Mouse (Mus musculus): ENCODE results near the gene Il1rapl2.
"Not testable (repeated sequence)": the region's sequence is repeated elsewhere in the genome, so short reads cannot be mapped to it uniquely, and the experiment has no call there.

The Il1rapl2 gene

GRCm38 (mm10) chrX:138170146-138170545, 599.7 kb downstream of the Il1rapl2 start:
- in situ Hi-C loops (cut with MboI, MseI), result no loop called here

DNA sequence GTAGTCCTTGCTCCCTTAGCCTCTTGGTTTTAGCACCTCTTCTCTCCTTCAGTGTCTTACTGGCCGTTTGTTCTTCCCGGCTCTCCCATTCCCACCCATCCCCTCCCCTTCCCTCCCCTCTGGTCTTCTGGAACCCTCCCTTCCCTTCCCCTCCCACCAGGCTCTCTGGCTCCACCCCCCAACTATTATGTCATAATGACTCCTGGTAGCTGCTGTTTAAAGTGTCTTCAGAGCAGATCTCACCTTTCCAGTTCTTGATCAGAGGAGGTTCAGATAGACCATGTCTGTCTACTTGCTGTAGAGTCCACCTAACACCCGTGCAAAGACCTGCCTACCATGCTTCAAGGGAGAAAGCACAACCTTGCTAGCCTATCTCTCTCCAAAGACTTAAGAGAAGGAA, 639.1 kb downstream of the Il1rapl2 start, which contains the start of gene Tex13a:
Tex13a (minus strand) TSS at position 101 of the 400 bp plus-strand sequence.
- in situ Hi-C loops (cut with MboI, MseI), result no loop called here

DNA sequence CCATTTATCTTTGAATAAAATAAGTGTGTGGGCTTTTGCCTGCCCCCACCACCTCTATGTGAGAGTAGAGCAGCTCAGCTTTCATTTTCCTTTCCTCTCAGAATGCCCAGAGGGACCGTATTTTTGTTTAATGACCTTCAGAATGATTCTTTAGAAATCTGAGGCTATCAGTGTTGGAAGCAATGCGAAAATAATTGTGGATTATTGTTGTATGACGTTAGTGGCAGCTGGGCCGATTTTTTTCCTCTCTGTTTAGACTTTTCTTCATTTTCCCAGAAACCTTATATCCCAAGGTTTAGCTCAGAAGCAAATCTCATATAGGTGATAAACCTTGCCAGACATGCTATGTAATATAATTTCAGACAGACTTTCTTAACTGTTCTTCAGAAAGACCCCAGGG, 664.2 kb downstream of the Il1rapl2 start:
- in situ Hi-C loops (cut with MboI, MseI), result no loop called here

DNA sequence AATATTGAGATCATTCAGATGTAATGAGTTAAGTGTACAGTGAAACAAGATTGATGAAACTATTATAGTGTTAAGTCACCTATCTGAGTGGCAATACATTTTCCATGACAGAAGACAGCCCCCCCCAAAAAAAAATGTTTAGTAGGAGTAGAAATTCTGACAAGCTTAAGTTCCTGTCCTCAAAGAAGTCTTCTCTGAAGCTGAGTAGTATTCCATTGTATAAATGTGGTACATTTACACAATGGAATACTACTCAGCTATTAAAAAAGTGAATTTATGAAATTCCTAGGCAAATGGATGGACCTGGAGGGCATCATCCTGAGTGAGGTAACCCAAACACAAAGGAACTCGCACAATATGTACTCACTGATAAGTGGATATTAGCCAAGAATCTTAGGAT, 778.3 kb downstream of the Il1rapl2 start:
- in situ Hi-C loops (cut with MboI, MseI), result not testable (repeated sequence)

DNA sequence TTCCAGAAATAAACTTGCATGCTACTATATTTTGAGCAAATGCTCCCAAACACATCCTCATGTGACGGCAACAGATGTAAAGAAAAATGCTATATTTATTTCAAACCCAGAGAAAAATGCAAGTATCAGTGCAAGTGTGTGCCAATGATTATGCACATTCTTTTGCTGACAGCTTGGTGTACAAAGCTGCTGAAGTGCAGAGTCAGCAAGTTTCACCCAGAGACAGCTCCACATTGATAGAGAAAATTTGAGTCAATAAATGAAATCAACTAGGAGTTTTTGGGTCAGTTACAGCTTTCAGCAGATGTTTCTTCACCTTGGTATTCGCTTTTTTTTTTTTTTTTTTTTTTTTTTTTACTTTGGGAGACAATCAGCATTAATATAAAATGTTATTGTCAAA, 863.4 kb downstream of the Il1rapl2 start:
- in situ Hi-C loops (cut with MboI, MseI), result no loop called here

DNA sequence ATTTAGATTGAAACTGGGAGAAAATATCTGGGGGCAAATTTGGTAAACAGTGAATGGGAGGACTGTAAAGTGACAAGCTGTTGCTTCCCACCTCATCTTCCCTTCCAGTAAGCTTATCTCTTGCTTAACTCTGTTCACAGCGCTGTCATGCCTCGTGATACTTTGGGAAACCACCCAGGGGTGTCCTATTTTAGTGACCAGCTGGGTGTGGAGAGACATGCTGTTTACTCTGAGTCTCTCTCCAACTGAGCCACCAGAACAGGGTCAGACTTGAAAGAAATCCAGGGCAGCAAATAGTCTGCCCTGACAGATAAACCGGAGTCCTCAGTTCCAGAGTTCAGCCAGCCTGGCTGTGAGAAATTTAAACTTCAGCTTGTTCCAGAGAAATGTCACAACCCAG, 867.5 kb downstream of the Il1rapl2 start:
- in situ Hi-C loops (cut with MboI, MseI), result no loop called here

- in situ Hi-C loops (cut with MboI, MseI), result loop anchor here (10.0 kb wide), 1 partner anchor 825 kb away; no protein-coding TSS in a partner anchor
Observed at GRCm38 (mm10) chrX:138449856-138450255, 879.4 kb downstream of the Il1rapl2 start.

DNA sequence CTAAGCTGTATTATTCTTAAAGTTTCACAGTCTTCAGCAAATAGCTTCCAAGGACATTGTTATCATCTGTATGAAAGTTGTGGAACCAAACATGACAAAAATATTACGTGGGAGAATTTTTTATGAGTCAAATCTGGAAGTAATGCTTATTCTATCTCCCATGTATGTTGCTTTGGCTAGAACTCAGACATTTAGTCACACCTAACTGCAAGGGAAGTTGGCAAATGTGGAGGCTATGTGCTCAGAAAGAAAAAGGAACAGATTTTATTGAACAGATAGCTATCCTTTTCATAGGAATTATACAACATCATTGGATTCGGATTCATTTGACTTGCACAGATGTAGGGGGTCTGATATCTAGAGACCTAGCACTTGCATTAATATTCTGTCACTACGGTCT, 908.1 kb downstream of the Il1rapl2 start:
- in situ Hi-C loops (cut with MboI, MseI), result no loop called here

GRCm38 (mm10) chrX:138500510-138500909, 930.1 kb downstream of the Il1rapl2 start:
- in situ Hi-C loops (cut with MboI, MseI), result no loop called here

GRCm38 (mm10) chrX:138505049-138505448, 934.6 kb downstream of the Il1rapl2 start:
- in situ Hi-C loops (cut with MboI, MseI), result no loop called here

DNA sequence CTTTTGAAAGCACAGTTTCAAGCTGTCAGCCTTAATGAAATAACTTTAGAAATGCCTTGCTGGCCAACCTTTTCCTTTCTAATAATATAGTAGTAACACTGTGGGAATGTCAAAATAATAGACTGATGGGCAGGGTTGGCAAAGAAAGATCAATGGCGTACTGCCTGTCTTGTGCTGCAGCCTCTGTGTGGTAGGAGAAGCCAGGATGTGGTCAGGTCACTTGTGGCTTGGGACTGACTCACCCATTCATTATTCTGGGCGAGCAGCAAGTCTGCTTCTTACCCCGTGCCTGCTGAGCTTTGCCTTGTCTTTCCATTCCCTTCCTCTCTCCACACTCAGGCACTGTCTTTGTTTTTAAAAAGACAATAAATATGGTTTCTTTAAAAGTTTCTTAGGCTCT, 1049.7 kb downstream of the Il1rapl2 start:
- in situ Hi-C loops (cut with MboI, MseI), result no loop called here

DNA sequence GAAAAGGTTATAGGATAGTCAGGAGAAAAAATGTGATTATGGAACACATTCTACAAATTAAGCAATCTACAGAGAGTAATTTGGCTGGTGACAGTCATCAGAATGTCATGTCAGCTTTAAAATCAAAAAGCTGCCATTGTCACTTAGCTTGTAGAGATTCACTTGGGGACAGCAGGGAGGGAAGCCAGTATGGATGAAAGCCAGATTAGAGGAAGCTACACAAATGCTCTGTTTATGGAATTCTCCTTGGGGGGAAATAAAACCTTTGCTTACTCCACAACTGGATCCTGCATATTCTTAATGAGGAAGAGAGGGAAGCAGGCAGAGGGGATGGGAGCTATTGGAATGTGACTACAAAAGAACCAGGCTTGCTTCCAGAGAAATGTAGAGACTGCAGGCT, 1054.9 kb downstream of the Il1rapl2 start:
- in situ Hi-C loops (cut with MboI, MseI), result no loop called here

- in situ Hi-C loops (cut with MboI, MseI), result loop anchor here (10.0 kb wide), 1 partner anchor 1392 kb away; no protein-coding TSS in a partner anchor
Observed at GRCm38 (mm10) chrX:138722372-138722771, 1152.0 kb downstream of the Il1rapl2 start.

- in situ Hi-C loops (cut with MboI, MseI), result no loop called here
Observed at GRCm38 (mm10) chrX:138800958-138801357, 1230.5 kb downstream of the Il1rapl2 start.

- in situ Hi-C loops (cut with MboI, MseI), result no loop called here
Observed at GRCm38 (mm10) chrX:138831876-138832275, 1261.5 kb downstream of the Il1rapl2 start.

DNA sequence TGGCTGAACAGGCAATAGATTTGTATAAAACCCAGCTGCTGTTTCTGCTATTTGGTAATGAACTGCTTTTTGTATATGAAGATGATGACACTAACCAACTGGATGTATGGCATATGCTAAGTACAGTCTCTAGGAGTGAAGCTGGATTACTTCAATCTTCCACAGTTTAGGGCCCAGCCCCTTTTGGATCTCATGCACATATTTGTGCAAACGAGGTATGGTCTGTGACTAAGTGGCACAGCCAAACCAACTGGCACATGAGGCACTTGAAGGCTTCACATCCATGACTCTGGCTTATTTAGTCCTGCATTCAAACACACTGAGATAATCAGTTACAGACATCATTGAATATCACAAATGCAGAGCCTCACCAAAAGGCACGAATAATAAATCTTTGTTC, 1263.5 kb downstream of the Il1rapl2 start:
- in situ Hi-C loops (cut with MboI, MseI), result no loop called here

GRCm38 (mm10) chrX:138838381-138838780, 1268.0 kb downstream of the Il1rapl2 start:
- in situ Hi-C loops (cut with MboI, MseI), result no loop called here

Measured in T-helper 1 cell (primary cell).